Mouse (Mus musculus): ENCODE measurements around the gene Crat. TPM values are rescaled to one million over a fixed set of nuclear protein-coding genes. Genes with fewer than 3 reads are reported as not detected.

Crat gene
- polyA plus RNA-seq, 1 experiment = 22.5 TPM

GRCm38 (mm10) chr2:30396246-30396645 lies 19.4 kb downstream of the Crat start:
- Histone ChIP-seq H3K27me3 (ENCODE audit: control insufficient read depth, insufficient read depth, insufficient read length) (no peaks in the 10 kb centered on the region), H3K4me3 (ENCODE audit: insufficient read depth, poor library complexity, severe bottlenecking) (no peak overlapping the region), H3ac (ENCODE audit: control insufficient read depth, insufficient read length, low read depth) (no peak overlapping the region), H3K79me3 (ENCODE audit: low read depth) (peaks cover 5% of the 10 kb centered on the region), H3K36me3 (ENCODE audit: control insufficient read depth, insufficient read depth) (peaks cover 26% of the 10 kb centered on the region), H3K79me2 (ENCODE audit: control insufficient read depth, insufficient read depth) (peaks cover 25% of the 10 kb centered on the region)
- TF ChIP-seq MAX (IDR thresholded peaks at IDR 0.05) (no peak), MYOG (IDR thresholded peaks at IDR 0.05; ENCODE audit: control insufficient read depth, extremely low read depth, insufficient read length) (no peak), MYOD1 (IDR thresholded peaks at IDR 0.05; ENCODE audit: control insufficient read depth, insufficient read length, low read depth) (no peak), USF1 (IDR thresholded peaks at IDR 0.05; ENCODE audit: low read depth) (no peak), CTCF (IDR thresholded peaks at IDR 0.05; ENCODE audit: control insufficient read depth, insufficient read depth, insufficient read length) (no peak), CEBPB (IDR thresholded peaks at IDR 0.05; ENCODE audit: low read depth) (no peak), FOSL1 (IDR thresholded peaks at IDR 0.05; ENCODE audit: insufficient read depth, low read length, poor library complexity, severe bottlenecking) (no peak)

- Histone ChIP-seq H3K36me3 (ENCODE audit: control insufficient read depth, insufficient read depth) (peaks cover 26% of the 10 kb centered on the region), H3ac (ENCODE audit: control insufficient read depth, insufficient read length, low read depth) (no peak overlapping the region), H3K79me3 (ENCODE audit: low read depth) (peaks cover 5% of the 10 kb centered on the region), H3K27me3 (ENCODE audit: control insufficient read depth, insufficient read depth, insufficient read length) (no peaks in the 10 kb centered on the region), H3K4me3 (ENCODE audit: insufficient read depth, poor library complexity, severe bottlenecking) (no peak overlapping the region), H3K79me2 (ENCODE audit: control insufficient read depth, insufficient read depth) (peaks cover 25% of the 10 kb centered on the region)
- TF ChIP-seq MYOD1 (IDR thresholded peaks at IDR 0.05; ENCODE audit: control insufficient read depth, insufficient read length, low read depth) = no peak
These were observed 19.9 kb downstream of the Crat start for GRCm38 (mm10) chr2:30395757-30396156.

- Histone ChIP-seq H3ac (ENCODE audit: control insufficient read depth, insufficient read length, low read depth) (peak overlapping the region; percentile 51), H3K36me3 (ENCODE audit: control insufficient read depth, insufficient read depth) (peaks cover 15% of the 10 kb centered on the region), H3K27me3 (ENCODE audit: control insufficient read depth, insufficient read depth, insufficient read length) (no peaks in the 10 kb centered on the region), H3K79me3 (ENCODE audit: low read depth) (peaks cover 5% of the 10 kb centered on the region), H3K79me2 (ENCODE audit: control insufficient read depth, insufficient read depth) (peaks cover 25% of the 10 kb centered on the region), H3K4me3 (ENCODE audit: insufficient read depth, poor library complexity, severe bottlenecking) (peak overlapping the region; percentile 83)
- TF ChIP-seq FOSL1 (IDR thresholded peaks at IDR 0.05; ENCODE audit: insufficient read depth, low read length, poor library complexity, severe bottlenecking) = no peak
- no peak for TF ChIP-seq CEBPB (IDR thresholded peaks at IDR 0.05; ENCODE audit: low read depth)
- no peak for TF ChIP-seq CTCF (IDR thresholded peaks at IDR 0.05; ENCODE audit: control insufficient read depth, insufficient read depth, insufficient read length)
- TF ChIP-seq MAX (IDR thresholded peaks at IDR 0.05) = no peak
- TF ChIP-seq USF1 (IDR thresholded peaks at IDR 0.05; ENCODE audit: low read depth) = no peak
- no peak for TF ChIP-seq MYOD1 (IDR thresholded peaks at IDR 0.05; ENCODE audit: control insufficient read depth, insufficient read length, low read depth)
- no peak for TF ChIP-seq MYOG (IDR thresholded peaks at IDR 0.05; ENCODE audit: control insufficient read depth, extremely low read depth, insufficient read length)
These were observed 22.3 kb downstream of the Crat start for GRCm38 (mm10) chr2:30393370-30393656.

DNA sequence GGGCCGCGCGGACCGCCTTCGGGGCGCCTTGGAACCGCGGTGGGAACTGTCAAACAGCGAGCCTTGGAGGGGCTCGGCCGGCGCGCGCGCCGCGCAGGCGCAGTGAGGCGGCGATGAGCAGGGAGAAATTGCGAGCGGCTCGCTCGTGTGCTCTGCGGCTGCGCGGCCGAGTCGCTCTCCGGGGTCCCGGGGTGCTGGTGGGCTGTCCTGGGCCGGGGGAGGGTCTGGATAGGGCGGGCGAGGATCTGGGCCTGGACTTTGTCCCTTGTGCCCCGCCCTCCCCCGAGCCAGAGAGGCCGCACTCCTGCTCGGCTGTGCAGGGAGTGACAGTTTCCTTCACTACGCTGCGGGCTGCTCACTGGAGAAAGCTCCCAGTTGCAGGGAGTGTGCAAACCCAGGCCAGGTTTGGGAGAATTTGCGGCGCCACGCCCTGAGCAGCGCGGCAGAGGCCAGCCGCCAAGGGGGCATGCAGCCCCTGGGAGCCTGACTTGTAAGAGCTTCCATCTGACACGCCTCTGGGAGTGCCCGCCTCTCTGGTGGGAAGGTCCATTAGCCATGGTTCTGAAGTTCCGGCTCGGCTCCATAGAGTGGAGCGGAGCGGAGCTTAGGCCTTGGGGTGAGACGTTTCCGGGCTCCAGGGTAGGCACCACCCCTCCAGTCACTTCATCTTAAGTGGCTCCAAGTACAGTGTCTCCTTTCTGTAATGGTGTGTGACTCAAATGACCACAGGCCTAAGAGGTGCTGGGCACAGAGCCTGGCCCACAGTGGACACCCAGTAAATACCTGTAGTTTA lies 22.8 kb downstream of the Crat start:
- Histone ChIP-seq H3K79me2 (ENCODE audit: control insufficient read depth, insufficient read depth) (peaks cover 25% of the 10 kb centered on the region), H3K79me3 (ENCODE audit: low read depth) (peaks cover 5% of the 10 kb centered on the region), H3K27me3 (ENCODE audit: control insufficient read depth, insufficient read depth, insufficient read length) (no peaks in the 10 kb centered on the region), H3K36me3 (ENCODE audit: control insufficient read depth, insufficient read depth) (peaks cover 10% of the 10 kb centered on the region), H3ac (ENCODE audit: control insufficient read depth, insufficient read length, low read depth) (peak overlapping the region; percentile 51), H3K4me3 (ENCODE audit: insufficient read depth, poor library complexity, severe bottlenecking) (peak overlapping the region; percentile 83)
- TF ChIP-seq FOSL1 (IDR thresholded peaks at IDR 0.05; ENCODE audit: insufficient read depth, low read length, poor library complexity, severe bottlenecking) (no peak), USF1 (IDR thresholded peaks at IDR 0.05; ENCODE audit: low read depth) (no peak), MYOG (IDR thresholded peaks at IDR 0.05; ENCODE audit: control insufficient read depth, extremely low read depth, insufficient read length) (no peak), MYOD1 (IDR thresholded peaks at IDR 0.05; ENCODE audit: control insufficient read depth, insufficient read length, low read depth) (no peak), CTCF (IDR thresholded peaks at IDR 0.05; ENCODE audit: control insufficient read depth, insufficient read depth, insufficient read length) (no peak)

DNA sequence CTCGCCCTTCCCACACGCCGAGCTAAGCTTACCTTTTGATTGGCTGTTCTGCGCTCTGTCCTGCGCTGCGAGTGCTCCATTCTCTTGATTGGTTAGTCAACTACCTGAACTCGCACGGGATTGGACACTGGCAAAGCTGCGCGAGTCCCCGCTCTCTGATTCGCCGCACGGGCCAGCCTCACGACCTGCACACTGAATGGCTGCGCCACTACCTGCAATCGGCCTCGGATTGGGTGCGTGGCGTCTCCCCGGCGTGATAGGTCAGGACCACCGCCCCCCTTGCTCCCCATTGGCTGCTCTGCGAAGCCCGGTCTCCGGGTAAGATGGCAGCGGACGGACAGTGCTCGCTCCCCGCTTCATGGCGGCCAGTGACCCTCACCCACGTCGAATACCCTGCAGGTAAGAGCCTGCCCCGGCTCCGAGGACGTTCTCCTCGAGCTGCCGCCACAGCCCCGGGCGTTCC lies 23.5 kb downstream of the Crat start, which contains the start of gene Dolpp1:
Gene Dolpp1, plus strand, starts transcription at position 141 of the 463 bp plus-strand sequence.
- peaks cover 5% of the 10 kb centered on the region for H3K79me3 ChIP-seq (ENCODE audit: low read depth)
- peak within 1 kb of the TSS; percentile 83 for H3K4me3 ChIP-seq (ENCODE audit: insufficient read depth, poor library complexity, severe bottlenecking)
- no peak for TF ChIP-seq MYOD1 (IDR thresholded peaks at IDR 0.05; ENCODE audit: control insufficient read depth, insufficient read length, low read depth)
- no peak for TF ChIP-seq MAX (IDR thresholded peaks at IDR 0.05)
- TF ChIP-seq USF1 (IDR thresholded peaks at IDR 0.05; ENCODE audit: low read depth) = no peak
- no peak for TF ChIP-seq CEBPB (IDR thresholded peaks at IDR 0.05; ENCODE audit: low read depth)
- TF ChIP-seq CTCF (IDR thresholded peaks at IDR 0.05; ENCODE audit: control insufficient read depth, insufficient read depth, insufficient read length) = no peak
- TF ChIP-seq MYOG (IDR thresholded peaks at IDR 0.05; ENCODE audit: control insufficient read depth, extremely low read depth, insufficient read length) = no peak
- TF ChIP-seq FOSL1 (IDR thresholded peaks at IDR 0.05; ENCODE audit: insufficient read depth, low read length, poor library complexity, severe bottlenecking) = no peak
- peak within 1 kb of the TSS; percentile 51 for H3ac ChIP-seq (ENCODE audit: control insufficient read depth, insufficient read length, low read depth)
- H3K36me3 ChIP-seq (ENCODE audit: control insufficient read depth, insufficient read depth) = peaks cover 7% of the 10 kb centered on the region
- H3K27me3 ChIP-seq (ENCODE audit: control insufficient read depth, insufficient read depth, insufficient read length) = no peaks in the 10 kb centered on the region
- peaks cover 25% of the 10 kb centered on the region for H3K79me2 ChIP-seq (ENCODE audit: control insufficient read depth, insufficient read depth)

- Histone ChIP-seq H3K79me3 (ENCODE audit: low read depth) (peaks cover 5% of the 10 kb centered on the region), H3K79me2 (ENCODE audit: control insufficient read depth, insufficient read depth) (peaks cover 11% of the 10 kb centered on the region), H3K4me3 (ENCODE audit: insufficient read depth, poor library complexity, severe bottlenecking) (no peak overlapping the region), H3K27me3 (ENCODE audit: control insufficient read depth, insufficient read depth, insufficient read length) (no peaks in the 10 kb centered on the region), H3K36me3 (ENCODE audit: control insufficient read depth, insufficient read depth) (no peaks in the 10 kb centered on the region), H3ac (ENCODE audit: control insufficient read depth, insufficient read length, low read depth) (no peak overlapping the region)
- no peak for TF ChIP-seq MAX (IDR thresholded peaks at IDR 0.05)
- TF ChIP-seq MYOG (IDR thresholded peaks at IDR 0.05; ENCODE audit: control insufficient read depth, extremely low read depth, insufficient read length) = no peak
- TF ChIP-seq CEBPB (IDR thresholded peaks at IDR 0.05; ENCODE audit: low read depth) = no peak
- no peak for TF ChIP-seq FOSL1 (IDR thresholded peaks at IDR 0.05; ENCODE audit: insufficient read depth, low read length, poor library complexity, severe bottlenecking)
- TF ChIP-seq CTCF (IDR thresholded peaks at IDR 0.05; ENCODE audit: control insufficient read depth, insufficient read depth, insufficient read length) = no peak
- TF ChIP-seq USF1 (IDR thresholded peaks at IDR 0.05; ENCODE audit: low read depth) = no peak
- TF ChIP-seq MYOD1 (IDR thresholded peaks at IDR 0.05; ENCODE audit: control insufficient read depth, insufficient read length, low read depth) = no peak
These were observed 26.6 kb downstream of the Crat start for GRCm38 (mm10) chr2:30389000-30389399.

Data from C2C12 (cell line).